Mouse (Mus musculus) megakaryocyte, embryonic 14.5 days (primary cell): Measurements from ENCODE around the gene Galr2. TPM values are rescaled to one million over a fixed set of nuclear protein-coding genes. Genes with fewer than 3 reads are reported as not detected.

ENCODE experiments used
- H3K27me3 ChIP-seq: replicated peaks from 2 replicates; pipeline ENCODE3; 2012; ENCODE audit warnings: inconsistent platforms
- H3K36me3 ChIP-seq: replicated peaks from 2 replicates; pipeline ENCODE3; 2012; ENCODE audit warnings: low read length, inconsistent platforms, mixed read lengths
- H3K4me1 ChIP-seq: 2 replicates; pipeline ENCODE4 v1.6.1; 2012; ENCODE audit warnings: inconsistent platforms
- H3K4me3 ChIP-seq: replicated peaks from 2 replicates; pipeline ENCODE3; 2012; ENCODE audit warnings: moderate library complexity, mild to moderate bottlenecking, inconsistent platforms
- H3K9me3 ChIP-seq: 2 replicates; pipeline ENCODE4 v1.6.1; 2012; ENCODE audit warnings: inconsistent platforms
- FLI1 ChIP-seq: IDR thresholded peaks from 2 replicates; pipeline ENCODE4 v1.6.1; 2012; ENCODE audit warnings: low read length, inconsistent platforms, mixed read lengths
- GATA1 ChIP-seq: IDR thresholded peaks from 3 replicates; pipeline ENCODE4 v1.6.1; 2012; ENCODE audit warnings: mixed read lengths, low read length, inconsistent platforms, borderline replicate concordance
- polyA plus RNA-seq: library from polyadenylated mRNA; stranded (reverse); fragments of >175 nt; gene quantifications from 2 replicates; pipeline ENCODE4 v1.2.3, GENCODE M21; 2012; ENCODE audit warnings: low replicate concordance; ENCODE audit not compliant: insufficient read depth

Galr2 gene
- polyA plus RNA-seq, 1 experiment = not detected

- peaks cover 36% of the 10 kb centered on the region for H3K4me1 ChIP-seq
- TF ChIP-seq FLI1 (no peak), GATA1 (no peak)
- H3K9me3 ChIP-seq = peaks cover 7% of the 10 kb centered on the region; the same call in 1 of the 2 replicates
- H3K36me3 ChIP-seq = peaks cover 40% of the 10 kb centered on the region
- peak overlapping the region; percentile 99 for H3K4me3 ChIP-seq
- no peaks in the 10 kb centered on the region for H3K27me3 ChIP-seq
These were observed 25.6 kb downstream of the Galr2 start for GRCm38 (mm10) chr11:116306126-116306982.

DNA sequence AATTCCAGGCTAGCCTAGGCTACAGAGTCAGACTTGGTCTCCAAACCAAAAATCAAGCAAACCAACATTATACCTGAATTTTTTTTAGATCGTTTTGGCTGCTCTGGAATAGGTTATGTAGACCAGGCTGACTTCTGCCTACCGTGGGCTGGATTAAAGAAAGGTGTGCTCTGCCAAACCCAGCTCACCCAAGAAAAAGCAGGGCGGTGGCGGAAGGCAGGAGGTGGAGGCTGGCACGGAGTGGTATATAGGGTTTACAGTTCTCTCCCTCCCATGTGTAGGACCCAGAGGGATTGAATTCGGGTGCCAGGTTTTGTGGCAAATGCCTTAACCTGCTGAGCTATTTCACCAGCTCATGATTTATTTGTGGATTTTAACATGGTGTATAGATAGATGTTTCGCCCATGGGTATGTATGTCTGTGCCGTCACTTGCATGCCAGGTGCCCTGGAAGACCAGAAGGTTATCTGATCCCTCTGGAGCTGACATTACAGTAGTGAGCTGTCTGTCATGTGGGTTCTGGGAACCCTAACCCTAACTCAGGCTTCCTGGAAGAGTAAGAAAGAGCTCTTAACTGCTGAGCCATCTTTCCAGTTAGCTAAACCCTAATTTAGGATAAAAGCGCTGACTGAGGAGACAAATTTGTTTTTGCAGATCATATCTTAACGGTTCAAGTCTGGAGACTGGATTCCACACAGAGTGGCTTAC lies 26.4 kb downstream of the Galr2 start, which contains the start of gene Exoc7:
Gene Exoc7, minus strand, starts transcription at position 215 of the 707 bp plus-strand sequence.
- TF ChIP-seq GATA1 = no peak

DNA sequence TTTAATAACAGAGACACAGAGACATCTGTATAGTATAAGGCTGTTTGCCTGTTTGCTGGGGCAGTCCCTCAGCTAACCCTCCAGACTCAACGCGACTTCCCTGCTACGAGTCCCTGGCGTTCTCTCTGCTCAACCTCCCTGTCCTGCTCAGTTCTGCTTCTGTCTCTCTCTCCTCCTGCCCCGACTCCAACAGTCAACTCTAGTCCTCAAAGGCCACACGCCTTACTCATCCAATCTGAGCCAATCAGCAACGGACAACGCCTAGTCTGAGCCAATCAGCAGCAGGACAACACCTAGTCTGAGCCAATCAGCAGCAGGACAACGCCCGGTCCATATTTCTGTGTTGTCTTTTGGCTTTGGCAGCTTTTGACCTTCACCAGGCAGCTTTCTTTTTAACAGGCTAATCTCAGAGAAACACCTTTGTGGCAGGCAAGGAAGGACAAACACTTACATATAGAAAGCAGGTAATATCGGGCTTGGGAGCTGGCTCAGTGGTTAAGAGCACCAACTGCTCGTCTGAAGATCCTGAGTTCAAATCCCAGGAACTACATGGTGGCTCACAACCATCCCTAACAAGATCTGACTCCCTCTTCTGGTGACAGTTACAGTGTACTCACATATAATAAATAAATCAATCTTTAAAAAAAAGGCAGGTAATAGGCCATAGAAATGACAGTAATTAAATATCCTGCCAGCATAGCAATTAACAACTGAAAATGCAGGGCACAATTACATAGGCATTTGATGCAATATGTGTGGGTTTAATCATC lies 27.2 kb downstream of the Galr2 start:
- H3K27me3 ChIP-seq = no peaks in the 10 kb centered on the region
- no peak overlapping the region for H3K4me3 ChIP-seq
- H3K9me3 ChIP-seq = no peaks in the 10 kb centered on the region
- peaks cover 44% of the 10 kb centered on the region for H3K4me1 ChIP-seq
- TF ChIP-seq FLI1 (no peak), GATA1 (no peak)
- H3K36me3 ChIP-seq = peaks cover 24% of the 10 kb centered on the region

More for the DNA sequence above, 26.4 kb downstream of the Galr2 start, which contains the start of gene Exoc7:
- Histone ChIP-seq H3K27me3 (no peaks in the 10 kb centered on the region), H3K4me3 (peak within 1 kb of the TSS; percentile 99), H3K4me1 (peaks cover 37% of the 10 kb centered on the region), H3K9me3 (peaks cover 1% of the 10 kb centered on the region; the same call in 1 of the 2 replicates), H3K36me3 (peaks cover 32% of the 10 kb centered on the region)

DNA sequence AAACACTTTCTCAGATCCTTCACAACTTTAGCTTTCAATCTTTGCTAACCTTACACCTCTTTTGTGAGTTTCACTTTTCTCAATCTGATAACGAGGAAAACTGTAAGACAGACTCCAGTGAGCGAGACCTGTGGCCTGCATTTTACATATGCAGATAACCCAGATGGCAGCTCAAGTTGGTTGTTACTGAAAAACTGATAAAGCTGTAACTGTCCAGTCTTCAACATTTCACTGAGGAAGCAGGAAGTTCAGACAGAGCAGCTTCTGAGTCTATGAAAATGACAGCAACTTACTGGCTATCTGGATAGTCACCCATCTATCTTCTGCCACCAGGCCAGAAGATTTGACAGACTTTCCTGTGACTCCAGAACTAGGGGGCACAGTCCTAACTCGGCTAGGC lies 28.9 kb downstream of the Galr2 start:
- peaks cover 45% of the 10 kb centered on the region for H3K4me1 ChIP-seq
- no peaks in the 10 kb centered on the region for H3K27me3 ChIP-seq
- peaks cover 8% of the 10 kb centered on the region for H3K36me3 ChIP-seq

GRCm38 (mm10) chr11:116311169-116311568 lies 30.4 kb downstream of the Galr2 start:
- Histone ChIP-seq H3K4me1 (peaks cover 47% of the 10 kb centered on the region), H3K4me3 (no peak overlapping the region), H3K36me3 (no peaks in the 10 kb centered on the region), H3K9me3 (no peaks in the 10 kb centered on the region), H3K27me3 (peaks cover 14% of the 10 kb centered on the region)
- no peak for TF ChIP-seq GATA1
- no peak for TF ChIP-seq FLI1

More for the DNA sequence above, 28.9 kb downstream of the Galr2 start:
- Histone ChIP-seq H3K9me3 (no peaks in the 10 kb centered on the region), H3K4me3 (peak overlapping the region; percentile 38)
- TF ChIP-seq GATA1 (no peak), FLI1 (no peak)

DNA sequence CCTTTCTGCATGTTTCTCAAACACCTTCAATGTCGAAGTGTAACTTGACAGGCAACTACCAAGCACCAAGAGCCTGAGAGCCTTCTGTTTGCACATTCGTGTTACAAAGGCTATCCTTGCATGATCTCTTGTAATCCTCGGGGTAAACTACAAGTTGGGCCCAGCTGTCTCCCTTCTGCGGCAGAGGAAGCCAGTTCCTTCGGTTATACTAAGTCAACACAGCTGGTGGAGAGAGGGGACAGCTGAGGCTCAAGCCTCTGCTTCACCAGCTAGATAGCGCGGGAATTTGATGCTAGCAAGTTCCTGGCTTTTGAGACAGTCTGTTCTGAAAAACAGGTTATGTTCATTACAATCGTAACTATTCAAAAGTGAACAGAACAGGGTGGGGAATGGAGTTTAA lies 31.6 kb downstream of the Galr2 start:
- no peak overlapping the region for H3K4me3 ChIP-seq
- H3K9me3 ChIP-seq = peaks cover 5% of the 10 kb centered on the region
- H3K36me3 ChIP-seq = no peaks in the 10 kb centered on the region
- H3K27me3 ChIP-seq = peaks cover 18% of the 10 kb centered on the region
- peaks cover 44% of the 10 kb centered on the region for H3K4me1 ChIP-seq
- TF ChIP-seq GATA1 (no peak), FLI1 (no peak)

GRCm38 (mm10) chr11:116318719-116319659 lies 38.2 kb downstream of the Galr2 start:
- peaks cover 8% of the 10 kb centered on the region for H3K9me3 ChIP-seq
- peaks cover 30% of the 10 kb centered on the region for H3K4me1 ChIP-seq
- H3K36me3 ChIP-seq = no peaks in the 10 kb centered on the region
- TF ChIP-seq GATA1 = no peak
- no peak for TF ChIP-seq FLI1
- H3K4me3 ChIP-seq = peak overlapping the region; percentile 93
- peaks cover 63% of the 10 kb centered on the region for H3K27me3 ChIP-seq

DNA sequence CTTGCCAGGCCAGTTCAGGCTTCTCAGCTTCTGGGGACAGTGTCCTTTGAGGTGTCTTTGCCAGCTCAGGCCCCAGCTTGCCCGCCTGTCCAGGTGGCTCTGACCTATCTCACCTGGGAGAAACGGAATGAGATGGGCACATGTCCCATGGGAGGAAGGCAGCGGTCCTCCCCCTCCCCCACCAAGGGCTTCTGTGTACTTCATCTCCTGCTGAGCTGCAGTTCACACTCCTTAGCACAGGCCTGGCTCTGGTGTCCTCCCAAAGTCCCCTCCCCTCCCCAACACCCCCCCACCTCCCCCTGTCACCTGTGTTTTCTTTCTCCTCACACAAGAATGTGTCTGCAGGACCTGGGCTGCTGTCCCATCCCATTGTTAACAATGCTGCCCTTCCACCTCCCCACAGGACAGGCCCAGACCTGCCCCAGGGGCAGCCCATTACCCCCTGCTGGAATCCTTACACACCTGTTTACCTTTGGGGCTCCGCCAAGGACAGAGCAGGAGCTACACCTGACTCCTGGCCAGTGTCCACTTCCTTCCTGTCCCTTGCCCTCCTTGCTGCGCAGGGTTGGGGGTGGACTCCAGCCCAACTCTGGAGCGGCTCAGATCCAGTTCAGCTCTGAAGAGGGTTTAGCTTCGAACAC lies 46.3 kb downstream of the Galr2 start:
- Histone ChIP-seq H3K36me3 (no peaks in the 10 kb centered on the region), H3K4me1 (peaks cover 11% of the 10 kb centered on the region), H3K4me3 (no peak overlapping the region), H3K9me3 (no peaks in the 10 kb centered on the region), H3K27me3 (peaks cover 77% of the 10 kb centered on the region)
- TF ChIP-seq FLI1 = no peak
- no peak for TF ChIP-seq GATA1
